Mouse (Mus musculus) forebrain, embryonic 12.5 days (tissue): Measurements from ENCODE around the gene Shisa4. TPM values are rescaled to one million over a fixed set of nuclear protein-coding genes. Genes with fewer than 3 reads are reported as not detected.

Experiments used
- polyA plus RNA-seq: library from polyadenylated mRNA; unstranded; fragments of >200 nt; fragmentation: Nextera tagmentation; extraction: Ambion mirVana; gene quantifications from 2 replicates; pipeline ENCODE4 v1.2.1, GENCODE M21; 2016

Gene Shisa4
- polyA plus RNA-seq, 1 experiment from 2014 or later = 67.3 TPM

Other genes starting within 250 kb of the Shisa4 start
- gene Ptpn7, start 242.5 kb downstream of the Shisa4 start, polyA plus RNA-seq = 0.78 and 1.0 TPM in 2 replicates
- 113 and 119 TPM in 2 replicates for gene Arl8a, start 228.4 kb downstream of the Shisa4 start, polyA plus RNA-seq
- not detected in 2 replicates for gene Gpr37l1, start 207.6 kb downstream of the Shisa4 start, polyA plus RNA-seq
- gene Elf3, start 116.7 kb downstream of the Shisa4 start, polyA plus RNA-seq = 1.3 TPM in 2 replicates
- 93.0 and 97.7 TPM in 2 replicates for gene Rnpep, start 91.2 kb downstream of the Shisa4 start, polyA plus RNA-seq
- 142 and 159 TPM in 2 replicates for gene Timm17a, start 61.5 kb downstream of the Shisa4 start, polyA plus RNA-seq
- gene Lmod1, start 50.4 kb downstream of the Shisa4 start, polyA plus RNA-seq = 0.49 and 0.51 TPM in 2 replicates
- 198 and 214 TPM in 2 replicates for gene Ipo9, start 55.3 kb upstream of the Shisa4 start, polyA plus RNA-seq
- 32.4 and 37.9 TPM in 2 replicates for gene Nav1, start 232.1 kb upstream of the Shisa4 start, polyA plus RNA-seq